Mouse (Mus musculus) forebrain, embryonic 14.5 days (tissue): ENCODE measurements around the gene Cbarp. TPM values are rescaled to one million over a fixed set of nuclear protein-coding genes. Genes with fewer than 3 reads are reported as not detected.

ENCODE experiments used
- ATAC-seq: fragments of 200-750 bp; cut with Nextera tagmentation; 2 replicates; pipeline ENCODE4 v1.8.0; 2017; ENCODE audit warnings: mild to moderate bottlenecking, moderate library complexity
- DNase-seq: peaks from one replicate; pipeline ENCODE4 v3.0.0-alpha.2; 2015; ENCODE audit warnings: low spot score
- H3K27ac ChIP-seq: fragments of 300-500 bp; sonication (generic); 2 replicates; pipeline ENCODE4 v1.5.1; 2014; ENCODE audit warnings: low read depth, mild to moderate bottlenecking, control low read depth, low read length, moderate library complexity
- H3K27me3 ChIP-seq: fragments of 300-500 bp; sonication (generic); replicated peaks from 2 replicates; pipeline ENCODE4 v1.6.1; 2014; ENCODE audit warnings: low read length, control low read depth, mixed read lengths; ENCODE audit not compliant: control insufficient read depth, insufficient read depth
- H3K36me3 ChIP-seq: fragments of 300-500 bp; sonication (generic); 2 replicates; pipeline ENCODE4 v1.6.1; 2014; ENCODE audit warnings: low read length, control low read depth; ENCODE audit not compliant: control insufficient read depth, insufficient read depth
- H3K4me1 ChIP-seq: fragments of 300-500 bp; sonication (generic); 2 replicates; pipeline ENCODE4 v1.6.1; 2014; ENCODE audit warnings: antibody characterized with exemption, low read length, control low read depth; ENCODE audit not compliant: control insufficient read depth, insufficient read depth
- H3K4me2 ChIP-seq: fragments of 300-500 bp; sonication (generic); 2 replicates; pipeline ENCODE4 v1.6.1; 2014; ENCODE audit warnings: mild to moderate bottlenecking, control low read depth, low read length
- H3K4me3 ChIP-seq: fragments of 300-500 bp; sonication (generic); 2 replicates; pipeline ENCODE4 v1.5.1; 2014; ENCODE audit warnings: low read depth, low read length, control low read depth
- H3K9ac ChIP-seq: fragments of 300-500 bp; sonication (generic); 2 replicates; pipeline ENCODE4 v1.6.1; 2014; ENCODE audit warnings: mild to moderate bottlenecking, low read length, control low read depth, moderate library complexity
- H3K9me3 ChIP-seq: fragments of 300-500 bp; sonication (generic); replicated peaks from 2 replicates; pipeline ENCODE4 v1.6.1; 2016; ENCODE audit warnings: low read length, control low read depth, mixed read lengths; ENCODE audit not compliant: control insufficient read depth
- WGBS: fragments of 180-500 bp; shearing (Covaris S2); extraction: QIAGEN DNeasy Blood & Tissue Kit; methylation state at CpG from one replicate; pipeline ENCODE4 v1.1.7; 2014; 5-methylcytosine and 5-hydroxymethylcytosine counted together
- polyA plus RNA-seq: library from polyadenylated mRNA; unstranded; fragments of >200 nt; fragmentation: Nextera tagmentation; extraction: Ambion mirVana; gene quantifications from 2 replicates; pipeline ENCODE4 v1.2.1, GENCODE M21; 2014

Cbarp gene
- polyA plus RNA-seq, 1 experiment from 2014 or later = 42.4 TPM

DNA sequence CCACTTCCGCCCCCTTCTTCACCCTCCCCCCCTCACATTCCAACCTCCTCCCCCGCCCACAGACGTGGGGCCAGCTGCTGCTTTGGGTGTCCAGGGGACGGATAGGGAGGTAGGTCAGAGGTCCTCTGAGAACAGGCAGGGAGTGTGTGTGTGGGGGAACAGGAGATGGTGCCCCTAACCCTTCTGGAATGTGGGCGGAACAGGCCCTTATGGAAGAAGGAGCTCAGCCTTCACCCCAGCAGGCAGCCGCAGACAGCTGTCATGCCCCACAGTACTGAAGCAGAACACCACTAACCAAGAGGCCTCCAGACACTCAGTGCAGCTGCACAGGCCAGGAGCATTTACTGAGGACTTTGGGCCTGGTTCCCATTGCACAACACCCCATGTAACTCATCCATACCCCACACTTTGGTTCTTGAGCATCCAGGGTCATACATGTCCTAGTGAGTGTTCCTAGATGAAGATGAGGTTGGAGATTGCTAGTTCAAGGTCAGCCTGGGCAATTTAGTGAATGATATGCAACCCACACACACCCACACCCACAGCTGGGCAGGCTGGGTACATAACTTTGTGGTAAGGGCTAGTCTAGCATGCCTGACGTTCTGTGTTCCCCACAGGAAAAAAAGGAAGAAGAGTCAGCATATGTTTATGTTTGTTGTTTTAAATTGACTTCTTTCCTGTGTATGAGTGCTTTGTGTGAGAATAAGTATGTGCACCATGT, 21.0 kb upstream of the Cbarp start:
- no peak for DNase-seq
- H3K4me2 ChIP-seq = no peak overlapping the region
- no peak overlapping the region for H3K27ac ChIP-seq
- peaks cover 19% of the 10 kb centered on the region for H3K36me3 ChIP-seq
- H3K4me1 ChIP-seq = peaks cover 27% of the 10 kb centered on the region
- WGBS = 15% methylated on average over 7 of the region's 7 CpGs
- H3K4me3 ChIP-seq = no peak overlapping the region
- no peaks in the 10 kb centered on the region for H3K9me3 ChIP-seq
- ATAC-seq = no peak
- H3K9ac ChIP-seq = no peak overlapping the region
- H3K27me3 ChIP-seq = no peaks in the 10 kb centered on the region

DNA sequence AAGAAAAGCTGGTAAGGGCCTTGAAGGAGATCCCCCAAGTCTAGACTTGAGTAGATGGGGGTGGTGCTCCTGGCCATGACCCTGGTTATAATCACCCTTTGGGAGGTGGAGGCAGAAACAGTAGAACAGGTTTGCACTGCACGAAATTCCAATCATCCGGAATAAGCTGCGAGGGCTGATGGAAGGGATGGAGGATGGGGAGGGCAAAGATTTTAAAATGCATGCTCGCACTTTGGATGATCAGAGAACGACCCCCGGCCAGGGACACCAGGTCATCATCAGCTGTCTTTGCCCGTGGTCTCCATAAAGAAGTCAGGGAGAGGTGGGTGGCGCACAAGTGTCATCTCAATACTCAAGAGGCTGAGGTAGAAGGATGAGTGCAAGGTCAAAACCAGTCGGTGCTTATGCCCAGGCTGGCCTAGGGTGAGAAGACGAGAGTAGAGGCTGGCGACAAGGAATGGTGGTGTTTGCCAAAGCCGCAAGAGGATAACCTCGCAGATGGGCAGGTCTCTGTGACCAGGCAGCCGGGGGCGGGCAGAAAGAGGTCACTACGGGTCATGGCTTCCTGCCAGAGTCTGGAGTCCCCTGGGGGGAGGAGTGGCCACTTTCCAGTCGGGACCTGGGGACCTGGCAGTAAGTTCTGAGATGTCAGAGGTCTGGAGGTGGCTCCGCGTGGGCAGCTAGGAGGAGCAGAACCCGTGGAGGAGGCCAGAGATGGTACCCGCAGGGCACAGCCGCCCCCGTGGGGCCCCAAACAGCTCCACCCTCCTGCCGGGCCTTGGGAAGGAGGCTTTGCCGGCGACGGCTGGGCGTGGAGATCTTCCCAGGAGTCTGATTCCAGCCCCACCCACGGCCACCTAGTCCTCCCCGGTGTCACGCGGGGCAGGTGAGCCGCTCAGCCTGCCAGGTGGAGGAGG, 20.1 kb upstream of the Cbarp start:
- ATAC-seq = no peak
- DNase-seq = no peak
- Histone ChIP-seq H3K27ac (peak overlapping the region; percentile 2; the same call in 1 of the 2 replicates), H3K27me3 (no peaks in the 10 kb centered on the region), H3K9ac (0 out of 2 replicates have a peak overlapping the region, but pooled peaks have one; percentile 33), H3K9me3 (no peaks in the 10 kb centered on the region), H3K4me1 (peaks cover 25% of the 10 kb centered on the region), H3K4me2 (peak overlapping the region; percentile 72), H3K4me3 (peak overlapping the region; percentile 30), H3K36me3 (peaks cover 29% of the 10 kb centered on the region)
- WGBS = 4% methylated on average over 28 of the region's 33 CpGs

DNA sequence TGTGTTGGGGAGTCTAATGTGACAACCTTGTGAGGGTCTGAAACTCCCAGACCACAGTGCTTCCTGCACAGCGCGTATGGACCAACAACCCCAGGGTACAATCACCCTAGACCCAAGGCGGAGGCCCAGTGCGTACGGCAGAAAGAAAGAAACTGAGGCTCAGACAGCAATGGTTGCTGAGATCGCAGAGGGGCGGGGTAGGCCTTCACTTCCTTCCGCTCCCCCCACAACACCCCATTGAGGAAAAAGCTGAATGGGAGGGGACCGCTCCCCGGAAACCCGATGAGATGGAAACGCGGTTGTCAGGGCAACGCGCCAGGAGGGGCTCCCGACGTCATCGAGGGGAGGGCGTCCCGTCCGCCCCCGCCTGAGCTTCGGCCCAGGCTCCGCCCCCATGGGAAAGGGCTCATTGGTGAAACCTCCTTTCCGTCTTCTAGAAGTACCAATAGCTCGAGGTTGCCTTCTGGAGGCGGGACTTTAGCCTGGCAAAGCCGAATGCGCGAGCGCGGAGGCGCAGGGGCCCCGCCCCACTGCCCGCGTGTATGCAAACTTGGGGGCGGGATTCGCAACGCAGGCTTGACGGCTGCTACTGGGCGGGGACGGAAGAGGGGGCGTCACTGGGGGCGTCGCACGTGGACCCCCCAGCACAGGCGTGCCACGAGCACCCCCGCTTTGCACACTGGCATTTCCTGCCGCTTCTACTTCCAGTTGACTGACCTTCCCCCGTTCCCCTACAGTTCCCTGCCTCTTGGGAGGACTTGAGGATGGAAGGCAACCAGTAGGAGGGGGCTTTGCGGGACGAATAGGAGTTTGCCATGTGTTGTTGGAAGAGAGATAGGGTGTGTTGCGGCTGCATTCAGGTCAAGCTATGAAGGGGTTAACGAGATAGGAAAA, 19.2 kb upstream of the Cbarp start:
- Histone ChIP-seq H3K4me1 (peaks cover 21% of the 10 kb centered on the region), H3K36me3 (peaks cover 38% of the 10 kb centered on the region), H3K4me3 (peak overlapping the region; percentile 30), H3K27me3 (no peaks in the 10 kb centered on the region), H3K4me2 (peak overlapping the region; percentile 72), H3K9ac (peak overlapping the region; percentile 58), H3K9me3 (no peaks in the 10 kb centered on the region), H3K27ac (peak overlapping the region; percentile 87)
- ATAC-seq (peak; percentile 90), DNase-seq (peak; percentile 99)
- under 1% methylated on average over 55 of the region's 55 CpGs for WGBS

DNA sequence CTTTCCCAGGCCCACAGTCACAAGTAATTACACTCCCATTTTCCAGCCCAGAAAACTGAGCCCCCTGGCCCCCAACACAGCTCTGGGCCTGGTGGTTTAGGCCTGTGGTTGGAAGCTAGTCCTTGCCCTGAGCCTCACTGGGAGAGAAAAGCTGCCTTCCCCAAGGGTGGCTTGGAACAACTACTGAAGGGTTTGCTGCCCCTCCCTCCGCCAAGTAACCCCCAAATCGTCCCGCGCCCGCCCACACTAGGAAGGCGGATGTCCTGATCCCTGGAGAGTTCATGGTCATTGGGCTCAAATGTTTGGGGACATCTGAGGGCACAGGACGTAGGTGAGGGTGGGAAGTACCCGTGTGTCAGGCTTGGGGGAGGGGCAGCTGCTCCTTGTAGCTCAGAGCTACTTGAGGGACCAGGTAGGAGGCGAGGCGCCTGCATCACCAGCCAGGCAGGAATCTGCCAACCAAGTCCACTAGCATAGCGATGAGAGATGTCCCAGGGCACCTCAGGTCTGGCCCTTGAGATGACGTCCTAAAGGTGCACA, 18.5 kb upstream of the Cbarp start:
- 7% methylated on average over 12 of the region's 12 CpGs for WGBS
- Histone ChIP-seq H3K36me3 (peaks cover 45% of the 10 kb centered on the region), H3K27me3 (no peaks in the 10 kb centered on the region), H3K9me3 (no peaks in the 10 kb centered on the region), H3K9ac (peak overlapping the region; percentile 58), H3K4me2 (peak overlapping the region; percentile 72), H3K4me3 (peak overlapping the region; percentile 30), H3K4me1 (peaks cover 16% of the 10 kb centered on the region), H3K27ac (peak overlapping the region; percentile 87)
- no peak for DNase-seq
- ATAC-seq = peak; percentile 0; the same call in 1 of the 2 replicates

DNA sequence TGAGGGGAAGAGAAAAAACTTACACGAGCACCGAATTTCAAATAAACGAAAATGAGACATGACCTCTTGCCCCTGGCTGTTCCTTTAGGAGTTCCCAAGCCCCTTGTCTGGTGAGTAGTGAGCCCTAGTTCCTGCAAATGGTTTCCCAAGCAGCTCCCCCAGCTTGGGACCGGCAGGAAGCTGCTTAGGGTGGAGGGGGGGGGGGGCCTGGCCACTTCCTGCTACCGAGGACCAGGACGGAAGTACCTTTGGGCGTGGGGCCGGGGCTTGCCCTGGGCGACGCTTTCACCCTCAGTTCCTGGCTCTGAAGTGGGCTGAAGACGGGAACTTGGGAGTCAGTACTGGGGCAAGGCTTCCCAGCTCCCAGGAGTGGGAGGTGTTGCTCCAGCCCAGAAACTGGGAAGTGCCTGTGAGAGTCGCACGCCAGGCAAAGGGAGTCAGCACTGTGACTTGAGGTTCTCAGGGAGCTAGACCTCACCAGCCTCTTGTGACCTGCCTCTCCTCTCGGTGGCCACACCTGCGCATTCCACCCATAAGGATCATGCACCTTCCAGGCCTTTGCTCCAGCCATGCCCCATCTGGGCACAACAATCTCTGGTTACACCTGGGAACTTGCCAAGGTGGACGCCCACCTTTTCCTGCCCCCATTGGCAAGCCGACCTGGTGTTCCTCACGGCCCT, 17.8 kb upstream of the Cbarp start:
- Histone ChIP-seq H3K9ac (peak overlapping the region; percentile 25; the same call in 1 of the 2 replicates), H3K36me3 (peaks cover 52% of the 10 kb centered on the region), H3K4me1 (peaks cover 20% of the 10 kb centered on the region), H3K4me2 (peak overlapping the region; percentile 14; the same call in 1 of the 2 replicates), H3K9me3 (no peaks in the 10 kb centered on the region), H3K4me3 (no peak overlapping the region), H3K27me3 (no peaks in the 10 kb centered on the region), H3K27ac (peak overlapping the region; percentile 87)
- 14% methylated on average over 18 of the region's 18 CpGs for WGBS
- DNase-seq (no peak), ATAC-seq (no peak)

DNA sequence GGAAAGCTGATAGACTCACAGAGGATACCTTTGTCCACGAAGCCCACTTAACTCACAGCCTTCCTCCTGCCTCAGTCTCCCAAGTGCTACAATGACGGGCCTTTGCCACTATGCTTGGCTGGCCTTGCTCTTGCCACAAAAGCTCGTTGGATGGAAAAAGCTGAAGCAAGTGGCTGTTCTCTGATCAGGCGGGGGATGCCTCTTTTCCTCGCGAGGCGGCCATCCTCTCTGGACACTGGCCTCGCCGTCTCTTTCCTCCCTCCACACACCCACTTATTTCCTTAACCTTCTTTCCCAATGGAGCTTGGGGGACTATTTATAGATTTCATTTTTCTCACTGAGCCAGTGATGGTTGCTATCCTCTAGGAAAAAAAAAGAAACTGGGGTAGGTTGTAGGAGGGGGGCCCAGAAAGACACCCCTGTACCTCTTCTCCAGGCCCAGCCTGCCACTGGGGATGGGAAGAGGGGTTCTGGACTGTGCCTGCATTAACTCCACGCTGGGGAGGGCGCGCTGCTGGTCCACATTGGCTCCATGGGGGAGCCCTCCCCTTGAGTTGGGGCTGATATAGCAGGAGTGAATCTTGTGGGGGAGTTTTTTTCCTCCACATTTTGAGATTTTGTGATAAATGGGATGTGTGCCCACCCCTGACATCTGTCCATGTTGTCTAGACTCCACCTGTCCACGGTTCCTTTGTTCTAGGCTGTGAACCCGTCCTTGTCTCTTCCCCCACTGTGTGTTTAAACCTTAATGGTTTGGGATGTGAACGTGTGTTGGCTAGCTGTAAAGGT, 16.7 kb upstream of the Cbarp start:
- H3K9ac ChIP-seq = peak overlapping the region; percentile 41; the same call in 1 of the 2 replicates
- ATAC-seq (no peak), DNase-seq (no peak)
- no peaks in the 10 kb centered on the region for H3K27me3 ChIP-seq
- peak overlapping the region; percentile 87 for H3K27ac ChIP-seq
- peaks cover 63% of the 10 kb centered on the region for H3K36me3 ChIP-seq
- H3K9me3 ChIP-seq = no peaks in the 10 kb centered on the region
- WGBS = 55% methylated on average over 15 of the region's 15 CpGs
- H3K4me3 ChIP-seq = no peak overlapping the region
- peaks cover 31% of the 10 kb centered on the region for H3K4me1 ChIP-seq
- no peak overlapping the region for H3K4me2 ChIP-seq

DNA sequence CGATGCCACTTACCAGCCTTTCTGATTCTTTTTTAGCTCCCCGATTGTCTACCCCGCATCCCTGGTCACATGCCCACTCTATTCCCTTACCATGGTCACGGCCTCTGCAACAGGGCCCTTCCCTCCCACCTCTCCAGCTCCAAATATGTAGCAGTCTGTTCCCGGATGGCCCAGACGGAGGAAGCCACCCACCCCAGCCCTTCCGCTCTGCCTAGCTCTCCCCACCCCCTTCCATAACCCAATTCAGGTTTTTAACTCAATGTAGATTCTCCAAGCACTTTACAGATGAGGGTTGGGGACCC, 16.1 kb upstream of the Cbarp start:
- H3K4me3 ChIP-seq = no peak overlapping the region
- no peak for DNase-seq
- peaks cover 31% of the 10 kb centered on the region for H3K4me1 ChIP-seq
- WGBS = 59% methylated on average over 7 of the region's 7 CpGs
- H3K27me3 ChIP-seq = no peaks in the 10 kb centered on the region
- H3K36me3 ChIP-seq = peaks cover 69% of the 10 kb centered on the region
- peak overlapping the region; percentile 87 for H3K27ac ChIP-seq
- no peak for ATAC-seq
- H3K4me2 ChIP-seq = no peak overlapping the region
- H3K9me3 ChIP-seq = no peaks in the 10 kb centered on the region
- peak overlapping the region; percentile 41; the same call in 1 of the 2 replicates for H3K9ac ChIP-seq
